Mouse (Mus musculus) MEL (cell line): ENCODE data around the gene Iqck. TPM values are rescaled to one million over a fixed set of nuclear protein-coding genes. Genes with fewer than 3 reads are reported as not detected.

Source experiments
- DNase-seq: peaks from one replicate; pipeline ENCODE4 v3.0.0; 2011; ENCODE audit warnings: low read depth, low spot score
- H3K27ac ChIP-seq: 2 replicates; pipeline ENCODE4 v1.5.1; 2012; ENCODE audit warnings: low read depth, mild to moderate bottlenecking, control low read depth, low read length, moderate library complexity; ENCODE audit not compliant: control insufficient read depth
- H3K27me3 ChIP-seq, 2 experiments: fragments of 150-350 bp in 1 of 2; sonication (generic) in 1 of 2; 2 replicates each; pipeline ENCODE4 v1.6.1; 2012; ENCODE audit warnings: low read length in 2 of 2, mild to moderate bottlenecking in 2 of 2, improper control_type of control experiment in 1 of 2, moderate library complexity in 1 of 2; ENCODE audit not compliant: insufficient read depth in 2 of 2, control insufficient read depth in 1 of 2
- H3K36me3 ChIP-seq, 2 experiments: 2 replicates each; pipeline ENCODE4 v1.6.1; 2012 to 2014; ENCODE audit warnings: low read length in 2 of 2, improper control_type of control experiment in 1 of 2, inconsistent platforms in 1 of 2, mild to moderate bottlenecking in 1 of 2; ENCODE audit not compliant: insufficient read depth in 2 of 2, control insufficient read depth in 1 of 2
- H3K4me1 ChIP-seq, 2 experiments: fragments of 150-350 bp in 1 of 2; sonication (generic) in 1 of 2; 2 replicates each; pipeline ENCODE4 v1.6.1; 2012; ENCODE audit warnings: low read length in 2 of 2, improper control_type of control experiment in 1 of 2, mild to moderate bottlenecking in 1 of 2; ENCODE audit not compliant: insufficient read depth in 2 of 2, control insufficient read depth in 1 of 2
- H3K4me3 ChIP-seq, 2 experiments: fragments of 150-350 bp in 1 of 2; sonication (generic) in 1 of 2; 2 replicates each; pipeline ENCODE4 v1.5.1; 2012; ENCODE audit warnings: low read depth in 2 of 2, low read length in 2 of 2, mild to moderate bottlenecking in 2 of 2, moderate library complexity in 2 of 2, control low read depth in 1 of 2, improper control_type of control experiment in 1 of 2; ENCODE audit not compliant: control insufficient read depth in 1 of 2, insufficient read depth in 1 of 2
- H3K79me2 ChIP-seq: 2 replicates; pipeline ENCODE4 v1.6.1; 2012; ENCODE audit warnings: mild to moderate bottlenecking, low read length, moderate library complexity; ENCODE audit not compliant: control insufficient read depth, poor library complexity, insufficient read depth
- H3K9ac ChIP-seq: 2 replicates; pipeline ENCODE4 v1.6.1; 2012; ENCODE audit warnings: low read depth, mild to moderate bottlenecking, control low read depth, low read length, moderate library complexity; ENCODE audit not compliant: control insufficient read depth, poor library complexity, severe bottlenecking
- H3K9me3 ChIP-seq: fragments of 150-350 bp; sonication (generic); replicated peaks from 2 replicates; pipeline ENCODE4 v1.6.1; 2012; ENCODE audit warnings: mild to moderate bottlenecking, low read length, improper control_type of control experiment, moderate library complexity; ENCODE audit not compliant: insufficient read depth
- CHD2 ChIP-seq: IDR thresholded peaks from 2 replicates; pipeline ENCODE4 v1.6.1; 2011; ENCODE audit warnings: low read length, improper control_type of control experiment
- ELF1 ChIP-seq: IDR thresholded peaks from 2 replicates; pipeline ENCODE4 v1.6.1; 2014; ENCODE audit warnings: low read depth, mild to moderate bottlenecking, inconsistent platforms, low read length, improper control_type of control experiment, moderate library complexity
- ETS1 ChIP-seq: IDR thresholded peaks from 2 replicates; pipeline ENCODE4 v1.6.1; 2012; ENCODE audit warnings: low read depth, mild to moderate bottlenecking, inconsistent platforms, low read length, improper control_type of control experiment, moderate library complexity
- GATA1 ChIP-seq: IDR thresholded peaks from 2 replicates; pipeline ENCODE4 v1.6.1; 2011; ENCODE audit warnings: low read depth, low read length, improper control_type of control experiment
- JUND ChIP-seq: IDR thresholded peaks from 2 replicates; pipeline ENCODE4 v1.6.1; 2011; ENCODE audit warnings: low read depth, mild to moderate bottlenecking, improper control_type of control experiment, low read length
- MAX ChIP-seq: IDR thresholded peaks from 2 replicates; pipeline ENCODE4 v1.6.1; 2011; ENCODE audit warnings: low read length, improper control_type of control experiment
- NRF1 ChIP-seq: IDR thresholded peaks from 2 replicates; pipeline ENCODE4 v1.6.1; 2014; ENCODE audit warnings: low read depth, mild to moderate bottlenecking, inconsistent platforms, low read length, improper control_type of control experiment, moderate library complexity; ENCODE audit not compliant: poor library complexity, insufficient read depth, severe bottlenecking
- RAD21 ChIP-seq: IDR thresholded peaks from 2 replicates; pipeline ENCODE4 v1.6.1; 2011; ENCODE audit warnings: mild to moderate bottlenecking, low read depth, low read length, improper control_type of control experiment
- RCOR1 ChIP-seq: IDR thresholded peaks from 2 replicates; pipeline ENCODE4 v1.6.1; 2012; ENCODE audit warnings: low read depth, mild to moderate bottlenecking, inconsistent platforms, low read length, improper control_type of control experiment
- SMC3 ChIP-seq: IDR thresholded peaks from 2 replicates; pipeline ENCODE4 v1.6.1; 2011; ENCODE audit warnings: low read depth, low read length, improper control_type of control experiment
- TCF12 ChIP-seq: IDR thresholded peaks from 2 replicates; pipeline ENCODE4 v1.6.1; 2014; ENCODE audit warnings: low read depth, mild to moderate bottlenecking, inconsistent platforms, low read length, improper control_type of control experiment, moderate library complexity
- USF1 ChIP-seq: IDR thresholded peaks from 2 replicates; pipeline ENCODE4 v1.6.1; 2014; ENCODE audit warnings: low read depth, mild to moderate bottlenecking, inconsistent platforms, low read length, improper control_type of control experiment, moderate library complexity
- ZC3H11A ChIP-seq: IDR thresholded peaks from 2 replicates; pipeline ENCODE4 v1.6.1; 2012; ENCODE audit warnings: low read depth, mild to moderate bottlenecking, inconsistent platforms, low read length, improper control_type of control experiment
- ZKSCAN1 ChIP-seq: IDR thresholded peaks from 2 replicates; pipeline ENCODE4 v1.6.1; 2012; ENCODE audit warnings: low read depth, mild to moderate bottlenecking, inconsistent platforms, low read length, improper control_type of control experiment, moderate library complexity
- ZNF384 ChIP-seq: IDR thresholded peaks from 2 replicates; pipeline ENCODE4 v1.6.1; 2012; ENCODE audit warnings: low read depth, mild to moderate bottlenecking, inconsistent platforms, low read length, improper control_type of control experiment
- polyA plus RNA-seq, 2 experiments: library from polyadenylated mRNA; stranded (reverse) in 1 of 2; unstranded in 1 of 2; fragments of >175 nt in 1 of 2; fragments of >200 nt in 1 of 2; gene quantifications; 2 replicates each; pipeline versions ENCODE4 v1.2.1 to v1.2.4; 2012; ENCODE audit warnings: low replicate concordance in 2 of 2, low read depth in 1 of 2; ENCODE audit not compliant: insufficient read length in 2 of 2, insufficient read depth in 1 of 2, missing spikeins in 1 of 2
- total RNA-seq: library from RNA; depleted of rRNA; stranded (reverse); fragments of 300-350 nt; gene quantifications from 2 replicates; pipeline ENCODE4 v1.2.3, GENCODE M21; 2012

The Iqck gene
- total and polyA plus RNA-seq, 3 experiments, result 0.39 to 0.40 TPM; not detected in 1

GRCm38 (mm10) chr7:118925547-118925946 is 70.0 kb downstream of the Iqck start:
- TF ChIP-seq JUND, result no peak
- no peak for TF ChIP-seq RCOR1
- no peak for TF ChIP-seq RAD21
- no peak for TF ChIP-seq MAX
- TF ChIP-seq ZNF384, result no peak
- TF ChIP-seq NRF1, result no peak
- TF ChIP-seq SMC3, result no peak
- no peak for TF ChIP-seq USF1
- TF ChIP-seq ZKSCAN1, result no peak
- no peak for TF ChIP-seq ZC3H11A
- TF ChIP-seq TCF12, result no peak
- TF ChIP-seq ETS1, result no peak
- TF ChIP-seq CHD2, result no peak
- no peak overlapping the region for H3K27ac ChIP-seq
- no peaks in the 10 kb centered on the region for H3K79me2 ChIP-seq
- H3K4me3 ChIP-seq, result no peak overlapping the region
- DNase-seq, result no peak
- H3K9ac ChIP-seq, result no peak overlapping the region
- no peaks in the 10 kb centered on the region for H3K36me3 ChIP-seq
- H3K27me3 ChIP-seq, result no peaks in the 10 kb centered on the region; a peak in 2 of 4 replicates
- H3K9me3 ChIP-seq, result no peaks in the 10 kb centered on the region
- H3K4me1 ChIP-seq, result no peaks in the 10 kb centered on the region

- no peak for TF ChIP-seq ELF1
- TF ChIP-seq GATA1, result no peak
- TF ChIP-seq USF1, result no peak
- H3K36me3 ChIP-seq, result no peaks in the 10 kb centered on the region
- H3K4me1 ChIP-seq, result no peaks in the 10 kb centered on the region
- H3K9me3 ChIP-seq, result no peaks in the 10 kb centered on the region
- H3K27ac ChIP-seq, result no peak overlapping the region
- DNase-seq, result no peak
- no peak overlapping the region for H3K4me3 ChIP-seq
- H3K27me3 ChIP-seq, result no peaks in the 10 kb centered on the region; a peak in 2 of 4 replicates
- no peak overlapping the region for H3K9ac ChIP-seq
- H3K79me2 ChIP-seq, result no peaks in the 10 kb centered on the region
Observed at GRCm38 (mm10) chr7:118926516-118927260, 71.1 kb downstream of the Iqck start.
